Mouse (Mus musculus): ENCODE results near the gene Wbp1l.

GRCm38 (mm10) chr19:46618322-46618721 lies 19.4 kb downstream of the Wbp1l start:
- TF ChIP-seq CTCF (IDR thresholded peaks at IDR 0.05; ENCODE audit: control insufficient read depth, insufficient read depth, insufficient replicate concordance, low read depth, low read length) (no peak), POLR2A (IDR thresholded peaks at IDR 0.05; ENCODE audit: control insufficient read depth, low read depth, low read length) (no peak)
